Mouse (Mus musculus): ENCODE measurements around the gene Hnrnpr.

Hnrnpr gene

GRCm38 (mm10) chr4:136401806-136402205 is 91.1 kb downstream of the Hnrnpr start:
- no peak for DNase-seq (ENCODE audit: low read depth, low spot score)

DNA sequence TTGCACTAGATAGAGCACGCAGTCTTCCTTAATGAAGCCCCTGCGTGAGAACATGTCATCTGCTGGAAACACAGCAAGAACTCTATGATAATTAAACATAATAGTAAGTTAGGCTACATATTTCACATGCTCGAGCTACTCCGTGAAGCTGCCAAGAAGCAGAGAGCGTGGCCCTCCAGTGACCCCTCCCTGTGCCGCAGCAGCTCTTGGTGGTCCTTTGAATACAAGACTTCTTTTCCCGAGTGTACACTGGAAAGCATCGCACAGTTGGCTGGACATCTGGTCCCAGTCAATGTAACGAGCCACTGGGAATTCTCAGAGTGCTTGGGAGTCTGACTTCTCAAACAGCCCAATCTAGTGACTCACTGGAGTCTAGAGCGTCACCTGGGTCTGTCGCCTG is 97.1 kb downstream of the Hnrnpr start:
- DNase-seq (ENCODE audit: low read depth, low spot score): no peak

Data from telencephalon, adult 2 months (tissue).